9 mouse cellular contexts compared by ENCODE assay signal in genomic region chr8:77534358-77534992, GRCm38 (mm10). TPM values are rescaled to one million over a fixed set of nuclear protein-coding genes. Genes with fewer than 3 reads are reported as not detected.
DNase-seq lines count a peak whose midpoint lies in the region; ATAC-seq and TF ChIP-seq lines count a peak whose summit lies in the region.
"Had no signal": no experiment of that assay in that cellular context is flagged by ENCODE, and none has a peak within 500 bp of the region (broad histone marks: within the 10 kb centered on the region; RNA-seq: fewer than 3 reads in every experiment).

No protein-coding gene starts in this region.

- no peak for TF ChIP-seq CTCF in lung, postnatal 0 days (IDR thresholded peaks at IDR 0.05)

- H3K9me3 ChIP-seq in heart, embryonic 12.5 days (replicated peaks) = no peaks in the 10 kb centered on the region
- H3K9me3 ChIP-seq in lung, postnatal 0 days (ENCODE audit: low read length) = no peaks in the 10 kb centered on the region

- H3K9ac ChIP-seq in heart, embryonic 12.5 days = no peak overlapping the region
- H3K9ac ChIP-seq in lung, postnatal 0 days (replicated peaks; ENCODE audit: low read depth) = no peak overlapping the region

- DNase-seq in heart, adult 8-10 months (ENCODE audit: low spot score) = no peak
- DNase-seq in CD4-positive helper T cell, adult 2 months (ENCODE audit: low read depth, low spot score) = peak; percentile 49
- DNase-seq in ZHBTc4 (ENCODE audit: low read depth, low spot score) = peak; percentile 55
- DNase-seq in lung, postnatal 0 days (ENCODE audit: low spot score) = no peak
- no peak for DNase-seq in left cerebral cortex, adult 18-20 months (ENCODE audit: low spot score in 2 of 2)

- no peak for TF ChIP-seq EP300 in lung, postnatal 0 days (IDR thresholded peaks at IDR 0.05)

- no peaks in the 10 kb centered on the region for H3K4me1 ChIP-seq in heart, embryonic 12.5 days (replicated peaks)
- no peaks in the 10 kb centered on the region for H3K4me1 ChIP-seq in lung, postnatal 0 days (ENCODE audit: insufficient read depth, low read depth, low read length)

- H3K36me3 ChIP-seq in heart, embryonic 12.5 days = no peaks in the 10 kb centered on the region
- H3K36me3 ChIP-seq in lung, postnatal 0 days (ENCODE audit: insufficient read depth, low read length) = no peaks in the 10 kb centered on the region

- no peak overlapping the region for H3K4me3 ChIP-seq in heart, embryonic 12.5 days
- no peak overlapping the region for H3K4me3 ChIP-seq in lung, postnatal 0 days (ENCODE audit: low read depth, low read length)
- H3K4me3 ChIP-seq: layer of hippocampus, adult 2 months had no signal

- no peak overlapping the region for H3K27ac ChIP-seq in heart, embryonic 12.5 days (ENCODE audit: poor library complexity, severe bottlenecking)
- H3K27ac ChIP-seq in lung, postnatal 0 days (ENCODE audit: low read length) = no peak overlapping the region
- H3K27ac ChIP-seq: layer of hippocampus, adult 2 months had no signal

- ATAC-seq in heart, embryonic 12.5 days (ENCODE audit: insufficient number of reproducible peaks, low FRiP score) = 0 out of 2 replicates have a peak, but pooled peaks have one; percentile 29
- peak; percentile 59 for ATAC-seq in megakaryocyte, adult 5-6 weeks (ENCODE audit: poor library complexity, severe bottlenecking)
- ATAC-seq in lung, postnatal 0 days = no peak
- ATAC-seq in cerebellum, adult (ENCODE audit: insufficient number of reproducible peaks, low FRiP score, low TSS enrichment) = no peak

- H3K27me3 ChIP-seq in heart, embryonic 12.5 days (replicated peaks) = no peaks in the 10 kb centered on the region
- no peaks in the 10 kb centered on the region for H3K27me3 ChIP-seq in lung, postnatal 0 days (replicated peaks; ENCODE audit: insufficient read depth, low read length)

- no peak overlapping the region for H3K4me2 ChIP-seq in heart, embryonic 12.5 days
- H3K4me2 ChIP-seq in lung, postnatal 0 days (replicated peaks; ENCODE audit: low read depth, low read length) = no peak overlapping the region

- 50% methylated on average over 8 of the region's 8 CpGs for WGBS in heart, embryonic 12.5 days
- WGBS in lung, postnatal 0 days = 61% methylated on average over 8 of the region's 8 CpGs

RNA-seq across cellular contexts. Expression of gene Prmt9, which starts 14.7 kb away (rescaled TPM):
- 14.4 and 14.6 TPM in 2 replicates for polyA plus RNA-seq in heart, embryonic 12.5 days (2016; fragmentation: Nextera tagmentation; extraction: Ambion mirVana)
- 10 to 100 TPM; 10.3 to 11.9 (median 11.1) TPM for total RNA-seq in heart, adult 8-10 months (2022)
- total RNA-seq in megakaryocyte, adult 5-6 weeks (2015) = 12.1 and 14.6 TPM in 2 replicates
- total RNA-seq in megakaryocyte, adult 5-6 weeks (2017) = 18.6 and 20.2 TPM in 2 replicates
- polyA plus RNA-seq in lung, postnatal 0 days (2015; fragmentation: Nextera tagmentation; extraction: Ambion mirVana) = 10.8 and 11.6 TPM in 2 replicates
- 10 to 100 TPM; 19.8 TPM for total RNA-seq in left cerebral cortex, adult 18-20 months (2021)

RNA-seq across cellular contexts. Expression of gene Arhgap10, which starts 16.7 kb away (rescaled TPM):
- polyA plus RNA-seq in heart, embryonic 12.5 days (2016; fragmentation: Nextera tagmentation; extraction: Ambion mirVana) = 23.8 and 25.3 TPM in 2 replicates
- total RNA-seq in heart, adult 8-10 months (2022) = 10 to 100 TPM; 48.4 to 53.0 (median 51.7) TPM
- 3.9 and 5.2 TPM in 2 replicates for total RNA-seq in megakaryocyte, adult 5-6 weeks (2015)
- 7.7 and 11.7 TPM in 2 replicates for total RNA-seq in megakaryocyte, adult 5-6 weeks (2017)
- 14.9 and 15.9 TPM in 2 replicates for polyA plus RNA-seq in lung, postnatal 0 days (2015; fragmentation: Nextera tagmentation; extraction: Ambion mirVana)
- 10 to 100 TPM; 40.4 to 44.0 TPM for total RNA-seq in left cerebral cortex, adult 18-20 months (2021)

Comparison
In these comparisons a context has a peak if more than half of its experiments do, and no peak if none do; other contexts are left out.
1. ATAC-seq: peak in heart, embryonic 12.5 days (single experiment) and megakaryocyte, adult 5-6 weeks (single experiment); none in lung, postnatal 0 days (single experiment) and cerebellum, adult (single experiment).
2. DNase-seq: peak in CD4-positive helper T cell, adult 2 months (single experiment) and ZHBTc4 (single experiment); none in heart, adult 8-10 months (single experiment), lung, postnatal 0 days (single experiment) and left cerebral cortex, adult 18-20 months (0 of 2).